Mouse (Mus musculus) T-cell, adult 2 months (primary cell): ENCODE results near the gene Baiap2l1.
"Not testable (repeated sequence)": the region's sequence is repeated elsewhere in the genome, so short reads cannot be mapped to it uniquely, and the experiment has no call there.

Experiments
- DNase-seq: peaks from one replicate; pipeline ENCODE4 v3.0.0; 2022; ENCODE audit warnings: low spot score

Baiap2l1 gene

GRCm38 (mm10) chr5:144357881-144358591 is at the start of gene Baiap2l1:
Gene Baiap2l1, minus strand, starts transcription at chr5:144358112.
- peak; percentile 58 for DNase-seq

GRCm38 (mm10) chr5:144406256-144406655 is 48.3 kb upstream of the Baiap2l1 start:
- DNase-seq, result no peak

- DNase-seq, result no peak
Measured at GRCm38 (mm10) chr5:144400821-144401220, 42.9 kb upstream of the Baiap2l1 start.

- no peak for DNase-seq
Measured at GRCm38 (mm10) chr5:144397566-144397965, 39.7 kb upstream of the Baiap2l1 start.

GRCm38 (mm10) chr5:144394142-144394541 is 36.2 kb upstream of the Baiap2l1 start:
- no peak for DNase-seq

GRCm38 (mm10) chr5:144387851-144388250 is 29.9 kb upstream of the Baiap2l1 start:
- peak; percentile 2 for DNase-seq

GRCm38 (mm10) chr5:144383936-144384335 is 26.0 kb upstream of the Baiap2l1 start:
- no peak for DNase-seq

GRCm38 (mm10) chr5:144381782-144382181 is 23.9 kb upstream of the Baiap2l1 start:
- no peak for DNase-seq

- no peak for DNase-seq
Measured at GRCm38 (mm10) chr5:144380689-144381088, 22.8 kb upstream of the Baiap2l1 start.

- no peak for DNase-seq
Measured at GRCm38 (mm10) chr5:144379431-144379830, 21.5 kb upstream of the Baiap2l1 start.

- no peak for DNase-seq
Measured at GRCm38 (mm10) chr5:144372885-144373284, 15.0 kb upstream of the Baiap2l1 start.

GRCm38 (mm10) chr5:144372177-144372576 is 14.3 kb upstream of the Baiap2l1 start:
- DNase-seq, result no peak

GRCm38 (mm10) chr5:144370986-144371385 is 13.1 kb upstream of the Baiap2l1 start:
- no peak for DNase-seq

GRCm38 (mm10) chr5:144368661-144369205 is 10.8 kb upstream of the Baiap2l1 start:
- DNase-seq, result no peak

GRCm38 (mm10) chr5:144366551-144366950 is 8.6 kb upstream of the Baiap2l1 start:
- not testable (repeated sequence) for DNase-seq

- DNase-seq, result no peak
Measured at GRCm38 (mm10) chr5:144364680-144365357, 6.9 kb upstream of the Baiap2l1 start.

- no peak for DNase-seq
Measured at GRCm38 (mm10) chr5:144360346-144360745, 2.4 kb upstream of the Baiap2l1 start.

- no peak for DNase-seq
Measured at GRCm38 (mm10) chr5:144359886-144360285, 2.0 kb upstream of the Baiap2l1 start.

GRCm38 (mm10) chr5:144358592-144358917 is 643 bp upstream of the Baiap2l1 start:
- DNase-seq, result no peak

GRCm38 (mm10) chr5:144357551-144357880 is 396 bp downstream of the Baiap2l1 start:
- peak; percentile 2 for DNase-seq

- no peak for DNase-seq
Measured at GRCm38 (mm10) chr5:144356776-144357455, 996 bp downstream of the Baiap2l1 start.

- no peak for DNase-seq
Measured at GRCm38 (mm10) chr5:144352250-144353047, 5.5 kb downstream of the Baiap2l1 start.
